Mouse (Mus musculus): ENCODE measurements around the gene Ndufs1.
"Not testable (repeated sequence)": the region's sequence is repeated elsewhere in the genome, so short reads cannot be mapped to it uniquely, and the experiment has no call there.

Ndufs1 gene

GRCm38 (mm10) chr1:63176604-63177421 is at the start of gene Ndufs1, which contains the start of gene Eef1b2:
TSS of gene Ndufs1 (minus strand) at chr1:63176833.
TSS of gene Eef1b2 (plus strand) at chr1:63176825.
- peak; percentile 98 for DNase-seq (ENCODE audit: low spot score)

DNA sequence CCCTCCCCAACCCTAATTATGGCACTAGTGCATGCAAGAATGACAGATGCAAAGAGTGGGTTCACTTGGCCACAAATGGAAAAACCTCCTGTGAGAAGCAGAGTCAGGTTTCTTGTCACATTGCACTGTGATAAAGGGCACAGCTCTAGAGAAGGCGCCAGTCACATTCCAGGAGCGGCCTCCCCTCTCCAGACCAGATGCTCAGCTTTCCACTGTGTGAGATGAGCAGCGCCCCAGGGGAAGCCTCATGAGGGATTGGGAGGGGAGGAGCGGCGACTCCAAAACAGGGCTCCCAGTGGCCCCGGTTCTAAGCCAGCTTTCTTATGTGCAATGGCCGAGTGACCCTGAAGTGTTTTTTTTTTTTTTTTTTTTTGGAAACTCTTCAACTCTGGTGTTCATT is 49.3 kb upstream of the Ndufs1 start:
- DNase-seq (ENCODE audit: low spot score), result peak; percentile 39

DNA sequence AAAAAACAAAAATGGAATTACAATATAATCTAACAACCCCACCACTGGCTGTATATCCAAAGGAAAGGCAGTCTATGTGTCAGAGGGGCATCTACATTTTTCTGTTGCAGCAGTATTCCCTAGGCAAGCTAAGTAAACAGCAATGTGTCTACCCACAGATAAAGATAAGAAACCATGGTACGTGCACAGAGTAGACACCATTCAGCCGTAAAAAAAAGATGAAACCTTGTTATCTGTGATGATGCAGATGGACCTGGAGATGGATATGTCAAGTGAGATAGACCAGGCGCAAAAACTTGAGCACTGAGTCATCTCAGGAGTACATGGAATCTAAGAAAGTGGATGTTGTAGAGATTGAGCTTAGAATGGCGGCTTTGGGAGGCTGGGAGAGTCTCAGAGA is 48.4 kb upstream of the Ndufs1 start:
- DNase-seq (ENCODE audit: low spot score), result no peak

- DNase-seq (ENCODE audit: low spot score), result no peak
Observed at GRCm38 (mm10) chr1:63219277-63219676, 42.6 kb upstream of the Ndufs1 start.

- DNase-seq (ENCODE audit: low spot score), result peak; percentile 9
Observed at GRCm38 (mm10) chr1:63214631-63215030, 38.0 kb upstream of the Ndufs1 start.

- DNase-seq (ENCODE audit: low spot score), result no peak
Observed at GRCm38 (mm10) chr1:63214271-63214558, 37.6 kb upstream of the Ndufs1 start, which contains the start of gene Gpr1. TSS of gene Gpr1 (minus strand) at chr1:63214543.

DNA sequence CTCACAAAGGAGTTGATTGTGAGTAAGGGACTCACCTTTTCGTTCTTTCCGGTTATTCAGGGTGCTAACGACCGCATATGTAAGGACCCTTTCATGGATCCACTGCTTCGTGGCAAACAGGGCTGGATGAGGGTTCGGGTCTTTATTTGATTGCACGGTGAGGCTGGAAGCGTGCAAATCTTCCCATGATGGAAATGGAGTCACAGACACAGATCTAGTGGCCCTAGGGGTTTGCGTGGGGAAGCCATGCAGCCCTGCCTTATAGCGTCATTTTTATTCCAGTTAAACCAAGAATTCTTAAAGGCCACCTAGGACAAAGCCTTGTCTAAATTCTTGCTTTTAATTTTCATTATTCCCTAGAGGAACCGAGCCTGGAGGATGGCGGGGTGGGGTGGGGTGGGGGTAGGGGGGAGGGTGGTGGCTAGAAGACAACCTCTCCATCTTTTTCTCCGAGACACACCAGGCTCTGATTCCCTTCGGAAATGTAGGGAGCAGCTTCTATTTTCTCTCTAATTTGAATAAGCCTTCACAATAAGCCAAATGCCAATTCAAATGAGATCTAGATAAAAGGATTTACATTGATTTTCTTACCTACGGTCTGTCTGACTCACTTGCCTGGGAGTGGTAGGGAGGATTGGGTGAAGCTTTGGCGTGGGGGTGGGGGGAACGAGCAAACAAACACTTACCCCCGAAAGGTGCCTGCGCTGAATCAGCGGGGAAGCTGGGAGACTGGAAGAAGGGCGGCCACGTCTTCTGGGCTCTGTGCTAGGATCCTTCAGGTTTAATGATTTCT is 37.0 kb upstream of the Ndufs1 start:
- peak; percentile 30 for DNase-seq (ENCODE audit: low spot score)

- no peak for DNase-seq (ENCODE audit: low spot score)
Observed at GRCm38 (mm10) chr1:63209861-63210529, 33.4 kb upstream of the Ndufs1 start.

- DNase-seq (ENCODE audit: low spot score), result no peak
Observed at GRCm38 (mm10) chr1:63207607-63208006, 31.0 kb upstream of the Ndufs1 start.

- no peak for DNase-seq (ENCODE audit: low spot score)
Observed at GRCm38 (mm10) chr1:63204660-63205394, 28.2 kb upstream of the Ndufs1 start.

- DNase-seq (ENCODE audit: low spot score), result peak; percentile 87
Observed at GRCm38 (mm10) chr1:63203950-63204659, 27.5 kb upstream of the Ndufs1 start.

DNA sequence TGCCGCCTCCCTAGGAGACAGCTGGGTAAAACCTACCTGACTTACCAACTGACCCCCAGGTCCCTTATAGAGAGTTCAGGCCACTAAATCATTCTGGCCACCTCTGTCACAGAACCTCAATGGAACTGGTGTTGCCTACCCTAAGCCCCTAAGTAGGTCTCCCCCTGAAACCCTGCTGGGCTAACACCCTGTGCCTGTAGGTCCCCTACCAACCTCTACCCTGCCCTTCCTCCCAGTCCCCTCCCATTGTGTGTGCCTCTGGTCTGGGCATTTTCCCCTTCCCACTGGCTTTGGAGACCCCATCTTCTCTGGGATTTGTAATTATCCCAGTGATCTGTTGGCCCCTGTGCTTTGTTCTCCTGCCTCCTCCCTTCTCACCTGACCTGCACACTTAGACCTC is 26.8 kb upstream of the Ndufs1 start:
- DNase-seq (ENCODE audit: low spot score), result peak; percentile 11

- no peak for DNase-seq (ENCODE audit: low spot score)
Observed at GRCm38 (mm10) chr1:63201672-63202071, 25.0 kb upstream of the Ndufs1 start.

DNA sequence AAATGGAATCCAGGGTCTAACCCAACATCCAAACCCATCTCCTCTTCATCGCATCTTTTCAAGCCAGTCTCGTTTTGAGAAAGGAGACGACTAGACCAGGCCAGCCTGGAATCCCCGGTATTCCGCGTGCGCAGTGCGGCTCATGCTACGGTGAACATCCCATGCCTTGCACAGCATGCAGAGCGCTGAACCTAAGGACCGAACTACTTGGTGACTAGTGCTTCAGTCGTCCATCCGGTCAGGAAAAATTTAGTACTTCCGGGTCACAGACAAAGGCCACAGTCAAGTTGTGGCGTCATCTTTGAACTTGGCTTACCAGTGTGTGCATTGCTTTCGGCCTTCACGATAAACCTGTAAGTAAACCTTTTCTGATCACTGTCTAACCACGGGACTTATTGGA is 23.7 kb upstream of the Ndufs1 start:
- DNase-seq (ENCODE audit: low spot score), result no peak

DNA sequence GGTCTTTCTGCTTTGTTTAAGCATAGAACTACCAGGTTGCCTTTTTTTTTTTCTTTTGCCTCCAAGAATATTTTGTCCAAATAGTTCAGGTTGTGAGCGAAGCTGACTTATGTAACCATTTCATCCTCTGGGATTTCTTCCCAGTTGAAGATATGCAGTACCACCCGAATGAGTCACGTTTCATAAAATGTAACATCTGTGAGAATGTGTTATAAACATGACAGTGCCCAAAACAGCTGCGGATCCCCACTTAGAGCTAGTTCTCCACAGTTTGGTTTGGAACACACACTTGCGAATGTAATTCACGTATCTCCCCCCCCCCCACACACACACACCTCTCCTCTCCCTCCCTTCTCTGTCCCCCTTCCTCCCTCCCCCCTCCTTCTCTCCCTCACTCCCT is 22.8 kb upstream of the Ndufs1 start:
- no peak for DNase-seq (ENCODE audit: low spot score)

DNA sequence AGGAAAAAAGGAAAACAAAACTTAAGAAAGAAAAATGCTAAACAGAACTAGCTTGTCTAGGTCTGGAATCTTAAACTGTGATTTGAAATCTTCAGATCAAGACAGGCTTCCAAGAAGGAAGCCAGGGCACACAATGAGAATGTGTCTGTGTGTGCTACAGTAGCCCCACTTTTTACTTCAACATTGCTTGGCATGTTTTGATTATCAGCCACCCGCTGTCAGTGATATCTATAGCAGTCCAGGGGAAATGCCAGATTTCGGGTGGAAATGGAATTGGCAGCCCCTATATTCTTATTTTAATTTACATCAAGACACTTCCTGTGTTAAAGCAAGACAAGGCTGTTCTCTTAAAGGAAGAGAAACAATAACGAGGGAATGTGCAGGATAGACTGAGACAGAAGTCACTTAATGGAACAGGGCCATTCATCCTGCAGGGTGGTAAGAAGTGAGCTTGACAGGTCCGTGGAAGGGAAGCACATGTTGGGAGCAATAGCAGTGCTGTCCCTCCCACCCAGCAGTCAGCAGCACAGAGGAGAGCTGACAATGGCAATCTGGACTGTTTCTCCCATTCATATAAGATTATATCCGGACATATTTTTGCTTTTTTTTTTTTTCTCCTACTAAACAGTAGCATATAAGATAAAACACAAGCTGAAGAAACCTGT is 19.3 kb upstream of the Ndufs1 start:
- DNase-seq (ENCODE audit: low spot score), result no peak

DNA sequence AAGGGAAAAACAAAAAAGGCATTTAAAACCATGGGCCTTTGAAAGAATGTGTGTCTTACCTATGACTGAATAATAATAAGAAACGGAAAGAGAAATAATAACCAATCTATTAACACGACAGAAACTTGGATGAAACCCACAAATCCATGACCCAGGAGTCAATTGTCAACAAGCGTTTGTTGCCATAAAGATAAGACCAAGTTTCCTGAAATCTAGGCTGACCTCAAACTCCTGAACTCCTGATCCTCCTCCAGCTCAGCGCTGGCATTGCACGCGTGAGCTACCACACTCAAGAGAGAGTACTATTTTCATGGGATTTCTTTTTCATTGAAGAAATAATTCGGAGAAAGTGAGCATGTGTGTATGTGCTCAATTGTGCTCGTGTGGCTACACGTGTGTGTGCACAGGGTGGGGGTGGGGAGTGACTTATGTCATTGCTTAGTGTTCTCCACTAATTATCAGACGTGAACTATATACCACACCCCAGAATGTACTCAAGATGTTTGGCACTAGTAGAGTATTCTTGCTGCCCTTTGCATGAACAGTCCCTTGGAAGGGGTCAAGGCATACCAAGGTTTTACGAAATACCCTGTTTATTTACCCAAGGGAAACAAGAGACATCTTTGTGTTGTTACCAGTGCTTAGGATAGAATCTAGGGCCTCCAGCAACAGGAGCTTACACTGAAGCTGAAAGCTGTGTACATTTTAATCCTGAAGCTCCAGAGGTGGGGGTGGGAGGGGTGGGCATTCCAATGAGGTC is 15.9 kb upstream of the Ndufs1 start:
- DNase-seq (ENCODE audit: low spot score), result no peak

GRCm38 (mm10) chr1:63190851-63191250 is 14.2 kb upstream of the Ndufs1 start:
- DNase-seq (ENCODE audit: low spot score), result no peak

- no peak for DNase-seq (ENCODE audit: low spot score)
Observed at GRCm38 (mm10) chr1:63188536-63188935, 11.9 kb upstream of the Ndufs1 start.

DNA sequence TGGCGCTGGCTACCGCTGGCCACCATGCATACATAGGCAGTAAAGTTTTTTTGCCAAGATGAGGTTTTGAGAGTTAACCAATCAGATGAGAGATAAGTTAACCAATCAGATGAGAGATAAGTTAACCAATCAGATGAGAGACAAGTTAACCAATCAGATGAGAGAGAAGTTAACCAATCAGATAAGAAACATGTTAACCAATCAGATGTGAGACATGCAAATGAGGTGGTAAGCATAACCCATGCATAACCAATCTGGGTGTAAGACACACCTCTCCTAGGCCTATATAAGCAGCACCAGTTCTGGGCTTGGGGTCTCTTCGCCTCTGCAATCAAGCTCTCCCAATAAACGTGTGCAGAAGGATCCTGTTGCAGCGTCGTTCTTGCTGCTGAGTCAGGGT is 8.8 kb upstream of the Ndufs1 start:
- DNase-seq (ENCODE audit: low spot score), result not testable (repeated sequence)

Data from retina, embryonic 14.5 days (tissue).